Mouse (Mus musculus) embryonic facial prominence, embryonic 13.5 days (tissue): ENCODE measurements around the gene Fis1. TPM values are rescaled to one million over a fixed set of nuclear protein-coding genes. Genes with fewer than 3 reads are reported as not detected.

Experiments
- ATAC-seq: fragments of 200-750 bp; cut with Nextera tagmentation; 2 replicates; pipeline ENCODE4 v1.8.0; 2017; ENCODE audit warnings: low read depth; ENCODE audit not compliant: insufficient number of reproducible peaks, insufficient read depth, low FRiP score, low TSS enrichment
- H3K27ac ChIP-seq: fragments of 300-500 bp; sonication (generic); 2 replicates; pipeline ENCODE4 v1.5.1; 2015; ENCODE audit warnings: moderate library complexity, mild to moderate bottlenecking, inconsistent platforms
- H3K27me3 ChIP-seq: fragments of 300-500 bp; sonication (generic); 2 replicates; pipeline ENCODE4 v1.6.1; 2015; ENCODE audit warnings: mild to moderate bottlenecking, inconsistent platforms
- H3K36me3 ChIP-seq: fragments of 300-500 bp; sonication (generic); 2 replicates; pipeline ENCODE4 v1.6.1; 2015; ENCODE audit warnings: mild to moderate bottlenecking, inconsistent platforms
- H3K4me1 ChIP-seq: fragments of 300-500 bp; sonication (generic); 2 replicates; pipeline ENCODE4 v1.6.1; 2015; ENCODE audit warnings: inconsistent platforms
- H3K4me2 ChIP-seq: fragments of 300-500 bp; sonication (generic); 2 replicates; pipeline ENCODE4 v1.6.1; 2015; ENCODE audit warnings: moderate library complexity, mild to moderate bottlenecking, inconsistent platforms
- H3K4me3 ChIP-seq: fragments of 300-500 bp; sonication (generic); 2 replicates; pipeline ENCODE4 v1.5.1; 2015; ENCODE audit warnings: mild to moderate bottlenecking, inconsistent platforms
- H3K9ac ChIP-seq: fragments of 300-500 bp; sonication (generic); 2 replicates; pipeline ENCODE4 v1.6.1; 2015; ENCODE audit warnings: mild to moderate bottlenecking, inconsistent platforms
- H3K9me3 ChIP-seq: fragments of 300-500 bp; sonication (generic); 2 replicates; pipeline ENCODE4 v1.6.1; 2016; ENCODE audit warnings: inconsistent platforms
- WGBS: fragments of 180-500 bp; shearing (Covaris S2); methylation state at CpG from one replicate; pipeline ENCODE4 v1.1.7; 2015; ENCODE audit warnings: mixed read lengths; 5-methylcytosine and 5-hydroxymethylcytosine counted together
- polyA plus RNA-seq: library from polyadenylated mRNA; unstranded; fragments of >200 nt; fragmentation: Nextera tagmentation; extraction: Ambion mirVana; gene quantifications from 2 replicates; pipeline ENCODE4 v1.2.1, GENCODE M21; 2015

Fis1 gene
- polyA plus RNA-seq, 1 experiment from 2014 or later = 282 TPM

- no peak for ATAC-seq
Observed at GRCm38 (mm10) chr5:136961334-136961982, 8.4 kb downstream of the Fis1 start.

GRCm38 (mm10) chr5:136961983-136962461, 8.9 kb downstream of the Fis1 start:
- Histone ChIP-seq H3K27me3 (no peaks in the 10 kb centered on the region), H3K27ac (peak overlapping the region; percentile 88), H3K36me3 (peaks cover 45% of the 10 kb centered on the region), H3K4me1 (peaks cover 27% of the 10 kb centered on the region), H3K4me2 (peak overlapping the region; percentile 84), H3K9me3 (no peaks in the 10 kb centered on the region), H3K4me3 (peak overlapping the region; percentile 67), H3K9ac (peak overlapping the region; percentile 74)
- 1% methylated on average over 20 of the region's 20 CpGs for WGBS
- peak; percentile 89 for ATAC-seq

More at GRCm38 (mm10) chr5:136961334-136961982, 8.4 kb downstream of the Fis1 start:
- WGBS = 28% methylated on average over 5 of the region's 5 CpGs
- Histone ChIP-seq H3K9ac (peak overlapping the region; percentile 74), H3K4me3 (peak overlapping the region; percentile 67), H3K27me3 (no peaks in the 10 kb centered on the region), H3K27ac (peak overlapping the region; percentile 88), H3K4me2 (peak overlapping the region; percentile 84), H3K36me3 (peaks cover 46% of the 10 kb centered on the region), H3K9me3 (no peaks in the 10 kb centered on the region), H3K4me1 (peaks cover 25% of the 10 kb centered on the region)

GRCm38 (mm10) chr5:136962501-136962900, 9.4 kb downstream of the Fis1 start:
- Histone ChIP-seq H3K27me3 (no peaks in the 10 kb centered on the region), H3K9ac (peak overlapping the region; percentile 74), H3K4me3 (peak overlapping the region; percentile 67), H3K36me3 (peaks cover 41% of the 10 kb centered on the region), H3K9me3 (no peaks in the 10 kb centered on the region), H3K4me2 (peak overlapping the region; percentile 84), H3K4me1 (peaks cover 27% of the 10 kb centered on the region), H3K27ac (peak overlapping the region; percentile 88)
- ATAC-seq = peak; percentile 66; the same call in 1 of the 2 replicates
- WGBS = under 1% methylated on average over 10 of the region's 10 CpGs

GRCm38 (mm10) chr5:136962966-136963540, 10.0 kb downstream of the Fis1 start:
- Histone ChIP-seq H3K9ac (peak overlapping the region; percentile 74), H3K4me1 (peaks cover 27% of the 10 kb centered on the region), H3K27me3 (no peaks in the 10 kb centered on the region), H3K36me3 (peaks cover 46% of the 10 kb centered on the region), H3K4me2 (peak overlapping the region; percentile 84), H3K4me3 (peak overlapping the region; percentile 67), H3K27ac (peak overlapping the region; percentile 88), H3K9me3 (no peaks in the 10 kb centered on the region)
- WGBS = 78% methylated on average over 8 of the region's 8 CpGs
- ATAC-seq = no peak

DNA sequence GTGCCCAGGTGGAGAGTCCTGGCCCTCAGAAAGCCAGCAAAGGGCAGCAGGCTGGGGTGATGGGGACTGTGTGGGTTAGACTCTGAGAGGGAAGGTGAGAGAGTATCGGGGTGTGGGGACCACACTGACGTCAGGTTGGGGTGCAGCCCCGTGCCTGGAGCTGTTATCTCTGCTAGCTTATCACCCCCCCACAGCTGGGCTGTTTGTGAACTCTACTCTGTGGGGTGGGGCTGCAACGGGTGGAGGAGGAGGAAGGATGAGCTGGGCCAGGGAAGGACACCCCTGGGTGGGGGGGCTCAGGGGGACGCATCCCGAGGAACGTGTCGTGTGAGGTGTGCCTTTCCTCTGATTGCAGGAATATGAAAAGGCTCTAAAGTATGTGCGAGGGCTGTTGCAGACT, 12.1 kb downstream of the Fis1 start:
- no peaks in the 10 kb centered on the region for H3K9me3 ChIP-seq
- no peak overlapping the region for H3K4me2 ChIP-seq
- ATAC-seq = no peak
- WGBS = 87% methylated on average over 9 of the region's 9 CpGs
- H3K27ac ChIP-seq = no peak overlapping the region
- H3K36me3 ChIP-seq = peaks cover 52% of the 10 kb centered on the region
- H3K4me1 ChIP-seq = peaks cover 24% of the 10 kb centered on the region
- no peaks in the 10 kb centered on the region for H3K27me3 ChIP-seq
- H3K9ac ChIP-seq = no peak overlapping the region
- no peak overlapping the region for H3K4me3 ChIP-seq

GRCm38 (mm10) chr5:136965686-136966085, 12.6 kb downstream of the Fis1 start:
- Histone ChIP-seq H3K36me3 (peaks cover 52% of the 10 kb centered on the region), H3K4me2 (no peak overlapping the region), H3K27ac (no peak overlapping the region), H3K27me3 (no peaks in the 10 kb centered on the region), H3K4me1 (peaks cover 24% of the 10 kb centered on the region), H3K9ac (no peak overlapping the region), H3K9me3 (no peaks in the 10 kb centered on the region), H3K4me3 (no peak overlapping the region)
- ATAC-seq = no peak
- 87% methylated on average over 8 of the region's 8 CpGs for WGBS

GRCm38 (mm10) chr5:136966331-136966730, 13.3 kb downstream of the Fis1 start, which contains the start of gene Cldn15:
Cldn15 (plus strand) TSS chr5:136966616.
- Histone ChIP-seq H3K4me2 (no peak within 1 kb of the TSS), H3K27ac (0 out of 2 replicates have a peak within 1 kb of the TSS, but pooled peaks have one; percentile 2), H3K9ac (no peak within 1 kb of the TSS), H3K9me3 (no peaks in the 10 kb centered on the region), H3K36me3 (peaks cover 52% of the 10 kb centered on the region), H3K4me3 (no peak within 1 kb of the TSS), H3K27me3 (no peaks in the 10 kb centered on the region), H3K4me1 (peaks cover 21% of the 10 kb centered on the region)
- no peak for ATAC-seq
- 79% methylated on average over 5 of the region's 6 CpGs for WGBS

GRCm38 (mm10) chr5:136966861-136967455, 13.9 kb downstream of the Fis1 start:
- Histone ChIP-seq H3K4me2 (no peak overlapping the region), H3K4me1 (peaks cover 17% of the 10 kb centered on the region), H3K36me3 (peaks cover 52% of the 10 kb centered on the region), H3K27me3 (no peaks in the 10 kb centered on the region), H3K9ac (no peak overlapping the region), H3K27ac (no peak overlapping the region), H3K4me3 (no peak overlapping the region), H3K9me3 (no peaks in the 10 kb centered on the region)
- no peak for ATAC-seq
- WGBS = 78% methylated on average over 4 of the region's 4 CpGs

DNA sequence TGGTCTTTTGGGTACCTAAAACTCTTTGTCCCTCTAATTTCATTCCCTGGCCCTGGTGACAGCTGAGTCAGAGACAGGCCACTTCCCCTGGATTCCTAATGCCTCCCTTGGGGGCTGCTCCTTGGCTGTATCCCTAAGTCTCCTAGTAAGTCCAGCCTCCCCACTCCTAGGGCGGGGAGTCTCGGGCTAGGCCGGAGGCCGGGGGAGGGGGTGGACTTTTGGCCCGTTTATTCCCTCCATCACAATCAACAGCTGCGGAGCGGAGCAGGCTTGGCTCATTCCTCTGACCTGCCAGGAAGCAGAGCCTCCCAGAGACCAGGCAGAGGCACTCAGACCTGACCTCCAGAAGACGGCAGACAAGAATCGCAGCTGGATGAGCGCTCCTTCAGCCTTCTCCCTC, 14.5 kb downstream of the Fis1 start:
- H3K4me3 ChIP-seq = no peak overlapping the region
- H3K9ac ChIP-seq = no peak overlapping the region
- peaks cover 17% of the 10 kb centered on the region for H3K4me1 ChIP-seq
- WGBS = 79% methylated on average over 10 of the region's 10 CpGs
- H3K36me3 ChIP-seq = peaks cover 52% of the 10 kb centered on the region
- H3K27ac ChIP-seq = no peak overlapping the region
- H3K27me3 ChIP-seq = no peaks in the 10 kb centered on the region
- ATAC-seq = no peak
- H3K9me3 ChIP-seq = no peaks in the 10 kb centered on the region
- no peak overlapping the region for H3K4me2 ChIP-seq

- Histone ChIP-seq H3K27me3 (no peaks in the 10 kb centered on the region), H3K36me3 (peaks cover 24% of the 10 kb centered on the region), H3K9ac (no peak overlapping the region), H3K27ac (no peak overlapping the region), H3K4me3 (no peak overlapping the region), H3K9me3 (no peaks in the 10 kb centered on the region), H3K4me2 (no peak overlapping the region), H3K4me1 (peaks cover 9% of the 10 kb centered on the region; the same call in 1 of the 2 replicates)
- ATAC-seq = no peak
- 74% methylated on average over 1 of the region's 1 CpGs for WGBS
Observed at GRCm38 (mm10) chr5:136970703-136971102, 17.6 kb downstream of the Fis1 start.

GRCm38 (mm10) chr5:136973670-136974069, 20.6 kb downstream of the Fis1 start:
- no peak overlapping the region for H3K4me3 ChIP-seq
- no peaks in the 10 kb centered on the region for H3K9me3 ChIP-seq
- H3K4me1 ChIP-seq = no peaks in the 10 kb centered on the region
- H3K9ac ChIP-seq = no peak overlapping the region
- no peaks in the 10 kb centered on the region for H3K36me3 ChIP-seq
- no peak overlapping the region for H3K27ac ChIP-seq
- no peak for ATAC-seq
- WGBS = 79% methylated on average over 8 of the region's 8 CpGs
- H3K27me3 ChIP-seq = no peaks in the 10 kb centered on the region
- no peak overlapping the region for H3K4me2 ChIP-seq
